Mouse (Mus musculus): ENCODE data around the gene Uhmk1. TPM values are rescaled to one million over a fixed set of nuclear protein-coding genes. Genes with fewer than 3 reads are reported as not detected.

Gene Uhmk1
- polyA plus RNA-seq, 1 experiment: 6.3 TPM

GRCm38 (mm10) chr1:170163398-170163943 is 51.7 kb downstream of the Uhmk1 start:
- no peaks in the 10 kb centered on the region for H3K27me3 ChIP-seq (ENCODE audit: control insufficient read depth, insufficient read depth, insufficient read length)
- H3K4me3 ChIP-seq: no peak overlapping the region
- peaks cover 12% of the 10 kb centered on the region for H3K79me2 ChIP-seq (ENCODE audit: control insufficient read depth, insufficient read depth)
- TF ChIP-seq MYOD1 (IDR thresholded peaks at IDR 0.05; ENCODE audit: control insufficient read depth in 1 of 3, insufficient read length in 2 of 3, low read depth in 2 of 3): no peak
- no peak for TF ChIP-seq TCF3 (IDR thresholded peaks at IDR 0.05; ENCODE audit: insufficient read length, low read depth)
- TF ChIP-seq E2F4 (IDR thresholded peaks at IDR 0.05; ENCODE audit: insufficient read depth): no peak
- TF ChIP-seq SRF (IDR thresholded peaks at IDR 0.05; ENCODE audit: control insufficient read depth, insufficient read length, low read depth): no peak
- no peak for TF ChIP-seq REST (IDR thresholded peaks at IDR 0.05; ENCODE audit: insufficient read depth, insufficient read length)
- no peak for TF ChIP-seq TCF12 (IDR thresholded peaks at IDR 0.05; ENCODE audit: insufficient read depth, poor library complexity, severe bottlenecking)
- no peak for TF ChIP-seq MAX (IDR thresholded peaks at IDR 0.05; ENCODE audit: low read depth)
- TF ChIP-seq CEBPB (IDR thresholded peaks at IDR 0.05; ENCODE audit: insufficient read depth, poor library complexity, severe bottlenecking): no peak
- no peak for TF ChIP-seq POLR2A (IDR thresholded peaks at IDR 0.05; ENCODE audit: insufficient read length, low read depth)
- TF ChIP-seq USF1 (IDR thresholded peaks at IDR 0.05; ENCODE audit: low read depth): no peak
- TF ChIP-seq POLR2AphosphoS2 (IDR thresholded peaks at IDR 0.05; ENCODE audit: insufficient read length, low read depth): no peak
- no peak for TF ChIP-seq MYOG (IDR thresholded peaks at IDR 0.05; ENCODE audit: control insufficient read depth in 1 of 3, insufficient read depth in 1 of 3, insufficient read length in 2 of 3, low read depth in 2 of 3)
- peaks cover 15% of the 10 kb centered on the region for H3K36me3 ChIP-seq (ENCODE audit: control insufficient read depth, insufficient read depth)
- H3K4me2 ChIP-seq (ENCODE audit: low read depth): no peak overlapping the region
- H3ac ChIP-seq (ENCODE audit: control insufficient read depth, insufficient read length): no peak overlapping the region

- Histone ChIP-seq H3K27me3 (ENCODE audit: control insufficient read depth, insufficient read depth, insufficient read length) (no peaks in the 10 kb centered on the region), H3K4me3 (no peak overlapping the region), H3K36me3 (ENCODE audit: control insufficient read depth, insufficient read depth) (peaks cover 27% of the 10 kb centered on the region), H3K79me2 (ENCODE audit: control insufficient read depth, insufficient read depth) (no peaks in the 10 kb centered on the region), H3ac (ENCODE audit: control insufficient read depth, insufficient read length) (no peak overlapping the region), H3K4me2 (ENCODE audit: low read depth) (no peak overlapping the region)
- TF ChIP-seq E2F4 (IDR thresholded peaks at IDR 0.05; ENCODE audit: insufficient read depth) (no peak), MAX (IDR thresholded peaks at IDR 0.05; ENCODE audit: low read depth) (no peak), POLR2A (IDR thresholded peaks at IDR 0.05; ENCODE audit: insufficient read length, low read depth) (no peak), MYOG (IDR thresholded peaks at IDR 0.05; ENCODE audit: control insufficient read depth in 1 of 3, insufficient read depth in 1 of 3, insufficient read length in 2 of 3, low read depth in 2 of 3) (no peak), SRF (IDR thresholded peaks at IDR 0.05; ENCODE audit: control insufficient read depth, insufficient read length, low read depth) (no peak)
Observed at GRCm38 (mm10) chr1:170161852-170162251, 53.3 kb downstream of the Uhmk1 start.

GRCm38 (mm10) chr1:170160397-170160938 is 54.7 kb downstream of the Uhmk1 start:
- no peaks in the 10 kb centered on the region for H3K79me2 ChIP-seq (ENCODE audit: control insufficient read depth, insufficient read depth)
- no peak for TF ChIP-seq CEBPB (IDR thresholded peaks at IDR 0.05; ENCODE audit: insufficient read depth, poor library complexity, severe bottlenecking)
- TF ChIP-seq USF1 (IDR thresholded peaks at IDR 0.05; ENCODE audit: low read depth): no peak
- TF ChIP-seq E2F4 (IDR thresholded peaks at IDR 0.05; ENCODE audit: insufficient read depth): no peak
- TF ChIP-seq TCF3 (IDR thresholded peaks at IDR 0.05; ENCODE audit: insufficient read length, low read depth): no peak
- TF ChIP-seq POLR2A (IDR thresholded peaks at IDR 0.05; ENCODE audit: insufficient read length, low read depth): no peak
- no peak for TF ChIP-seq MAX (IDR thresholded peaks at IDR 0.05; ENCODE audit: low read depth)
- TF ChIP-seq TCF12 (IDR thresholded peaks at IDR 0.05; ENCODE audit: insufficient read depth, poor library complexity, severe bottlenecking): no peak
- no peak for TF ChIP-seq SRF (IDR thresholded peaks at IDR 0.05; ENCODE audit: control insufficient read depth, insufficient read length, low read depth)
- no peak for TF ChIP-seq MYOG (IDR thresholded peaks at IDR 0.05; ENCODE audit: control insufficient read depth in 1 of 3, insufficient read depth in 1 of 3, insufficient read length in 2 of 3, low read depth in 2 of 3)
- TF ChIP-seq REST (IDR thresholded peaks at IDR 0.05; ENCODE audit: insufficient read depth, insufficient read length): no peak
- H3ac ChIP-seq (ENCODE audit: control insufficient read depth, insufficient read length): no peak overlapping the region
- no peak overlapping the region for H3K4me3 ChIP-seq
- H3K4me2 ChIP-seq (ENCODE audit: low read depth): no peak overlapping the region
- H3K27me3 ChIP-seq (ENCODE audit: control insufficient read depth, insufficient read depth, insufficient read length): no peaks in the 10 kb centered on the region
- H3K36me3 ChIP-seq (ENCODE audit: control insufficient read depth, insufficient read depth): peaks cover 28% of the 10 kb centered on the region

- Histone ChIP-seq H3K4me2 (ENCODE audit: low read depth) (no peak overlapping the region), H3K79me2 (ENCODE audit: control insufficient read depth, insufficient read depth) (no peaks in the 10 kb centered on the region), H3K4me3 (no peak overlapping the region), H3K27me3 (ENCODE audit: control insufficient read depth, insufficient read depth, insufficient read length) (no peaks in the 10 kb centered on the region), H3K36me3 (ENCODE audit: control insufficient read depth, insufficient read depth) (peaks cover 24% of the 10 kb centered on the region), H3ac (ENCODE audit: control insufficient read depth, insufficient read length) (no peak overlapping the region)
- TF ChIP-seq E2F4 (IDR thresholded peaks at IDR 0.05; ENCODE audit: insufficient read depth): no peak
- TF ChIP-seq POLR2A (IDR thresholded peaks at IDR 0.05; ENCODE audit: insufficient read length, low read depth): no peak
- no peak for TF ChIP-seq TCF3 (IDR thresholded peaks at IDR 0.05; ENCODE audit: insufficient read length, low read depth)
Observed at GRCm38 (mm10) chr1:170159707-170160106, 55.5 kb downstream of the Uhmk1 start.

GRCm38 (mm10) chr1:170155761-170156160 is 59.4 kb downstream of the Uhmk1 start:
- no peak for TF ChIP-seq POLR2A (IDR thresholded peaks at IDR 0.05; ENCODE audit: insufficient read length, low read depth)
- TF ChIP-seq MYOD1 (IDR thresholded peaks at IDR 0.05; ENCODE audit: control insufficient read depth in 1 of 3, insufficient read length in 2 of 3, low read depth in 2 of 3): no peak
- TF ChIP-seq SRF (IDR thresholded peaks at IDR 0.05; ENCODE audit: control insufficient read depth, insufficient read length, low read depth): no peak
- no peak for TF ChIP-seq CEBPB (IDR thresholded peaks at IDR 0.05; ENCODE audit: insufficient read depth, poor library complexity, severe bottlenecking)
- no peak for TF ChIP-seq TCF12 (IDR thresholded peaks at IDR 0.05; ENCODE audit: insufficient read depth, poor library complexity, severe bottlenecking)
- TF ChIP-seq MYOG (IDR thresholded peaks at IDR 0.05; ENCODE audit: control insufficient read depth in 1 of 3, insufficient read depth in 1 of 3, insufficient read length in 2 of 3, low read depth in 2 of 3): no peak
- TF ChIP-seq E2F4 (IDR thresholded peaks at IDR 0.05; ENCODE audit: insufficient read depth): no peak
- no peak for TF ChIP-seq USF1 (IDR thresholded peaks at IDR 0.05; ENCODE audit: low read depth)
- TF ChIP-seq REST (IDR thresholded peaks at IDR 0.05; ENCODE audit: insufficient read depth, insufficient read length): no peak
- TF ChIP-seq TCF3 (IDR thresholded peaks at IDR 0.05; ENCODE audit: insufficient read length, low read depth): no peak
- TF ChIP-seq MAX (IDR thresholded peaks at IDR 0.05; ENCODE audit: low read depth): no peak
- no peak for TF ChIP-seq POLR2AphosphoS2 (IDR thresholded peaks at IDR 0.05; ENCODE audit: insufficient read length, low read depth)
- Histone ChIP-seq H3K36me3 (ENCODE audit: control insufficient read depth, insufficient read depth) (peaks cover 17% of the 10 kb centered on the region), H3K4me3 (no peak overlapping the region), H3ac (ENCODE audit: control insufficient read depth, insufficient read length) (no peak overlapping the region), H3K79me2 (ENCODE audit: control insufficient read depth, insufficient read depth) (no peaks in the 10 kb centered on the region), H3K4me2 (ENCODE audit: low read depth) (no peak overlapping the region), H3K27me3 (ENCODE audit: control insufficient read depth, insufficient read depth, insufficient read length) (no peaks in the 10 kb centered on the region)
